Mouse (Mus musculus): ENCODE measurements around the gene 4921536K21Rik.
"Not testable (repeated sequence)": the region's sequence is repeated elsewhere in the genome, so short reads cannot be mapped to it uniquely, and the experiment has no call there.

Gene 4921536K21Rik

DNA sequence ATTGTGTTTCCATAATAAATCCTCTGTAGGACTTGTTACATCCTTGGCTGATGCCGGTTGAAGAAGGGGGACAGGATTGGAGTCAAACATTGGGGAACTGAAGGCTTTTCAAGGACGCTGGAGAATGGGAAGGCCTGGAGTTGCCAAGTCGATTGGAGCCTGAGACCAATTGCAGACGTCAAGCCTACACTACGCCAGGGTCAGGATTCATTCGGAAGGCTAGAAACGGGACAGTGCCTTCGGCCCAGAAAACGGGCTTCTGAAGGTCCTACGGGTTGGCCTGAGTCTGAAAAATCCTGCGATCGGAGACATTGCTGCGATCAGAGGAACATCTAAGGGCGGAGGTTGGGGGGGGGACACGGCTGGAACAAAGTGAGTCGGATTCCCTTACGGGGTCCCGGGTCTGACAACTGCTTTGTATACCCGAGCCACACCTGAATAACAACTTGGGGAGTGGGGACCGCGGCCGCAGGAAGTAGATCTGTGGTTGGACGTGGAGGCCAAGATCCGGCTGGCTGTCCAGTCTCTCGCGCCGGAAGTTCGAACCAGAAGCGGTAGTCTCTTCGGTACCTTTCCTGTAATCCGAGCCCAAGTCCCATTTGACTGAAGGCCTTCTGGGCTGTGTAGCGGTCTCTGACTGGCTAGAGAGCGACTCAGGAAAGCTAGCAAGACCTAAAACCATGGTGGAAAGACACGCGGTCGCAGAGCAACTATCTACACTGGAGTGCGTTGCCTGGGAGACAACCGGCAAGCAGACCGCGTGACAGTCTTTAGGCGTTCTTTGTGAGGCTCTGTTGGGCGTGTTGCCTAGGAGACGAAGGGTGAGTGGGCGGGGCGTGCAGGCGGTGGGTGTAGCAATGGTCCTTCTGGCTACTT is at the start of gene 4921536K21Rik, which contains the start of gene Dusp18:
Gene 4921536K21Rik (minus strand): TSS at position 693 of the 876 bp plus-strand sequence.
Gene Dusp18 (plus strand): TSS at position 835 of the 876 bp plus-strand sequence.
- peak; percentile 98 for DNase-seq (ENCODE audit: low spot score)

- no peak for DNase-seq (ENCODE audit: low spot score)
Measured at GRCm38 (mm10) chr11:3941371-3941770, 46.5 kb upstream of the 4921536K21Rik start.

DNA sequence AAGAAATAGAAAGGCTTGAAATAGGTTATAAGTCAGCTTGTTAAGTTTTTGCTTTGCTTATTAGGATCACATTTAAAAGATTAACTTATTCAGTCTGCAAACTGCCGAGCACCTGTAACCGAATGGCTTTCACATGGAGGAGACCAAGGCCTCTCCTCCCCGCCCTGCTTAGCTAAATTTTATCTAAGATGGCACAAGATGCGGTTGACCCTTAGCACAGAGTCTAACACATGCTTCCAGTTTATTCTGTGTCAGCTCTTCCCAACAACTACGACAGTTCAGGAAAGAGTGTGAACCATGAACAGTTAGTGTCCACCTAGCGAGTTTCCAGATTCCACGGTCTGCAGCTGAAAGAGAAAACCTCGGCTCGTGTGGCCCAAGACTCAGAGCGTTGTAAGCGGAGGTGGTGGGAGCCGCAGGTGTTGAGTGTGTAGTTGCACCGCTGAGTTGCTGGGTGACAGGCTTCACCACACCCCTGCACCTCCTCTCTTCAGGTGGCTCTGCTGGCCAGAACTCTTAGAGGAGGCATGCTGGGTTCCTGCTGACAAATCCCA is 42.5 kb upstream of the 4921536K21Rik start:
- DNase-seq (ENCODE audit: low spot score): no peak

DNA sequence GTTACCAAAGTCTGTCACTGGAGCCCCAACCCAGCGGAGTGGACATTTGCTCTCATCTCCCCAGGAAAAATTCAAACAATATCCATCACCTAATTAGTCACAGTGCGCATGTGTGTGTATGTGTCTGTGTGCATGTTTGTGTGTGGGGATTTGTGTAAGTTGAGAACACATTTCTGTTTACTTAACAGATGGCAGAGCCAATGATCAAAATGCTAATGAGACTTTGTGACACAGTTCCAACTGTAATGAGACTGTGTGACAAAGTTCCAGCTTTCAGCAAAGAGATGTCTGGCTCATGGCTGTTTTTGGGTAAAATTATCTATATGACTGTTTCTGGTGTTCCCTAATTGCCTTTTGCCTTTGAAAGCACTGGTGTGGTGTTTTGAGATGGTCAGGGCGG is 41.4 kb upstream of the 4921536K21Rik start:
- no peak for DNase-seq (ENCODE audit: low spot score)

DNA sequence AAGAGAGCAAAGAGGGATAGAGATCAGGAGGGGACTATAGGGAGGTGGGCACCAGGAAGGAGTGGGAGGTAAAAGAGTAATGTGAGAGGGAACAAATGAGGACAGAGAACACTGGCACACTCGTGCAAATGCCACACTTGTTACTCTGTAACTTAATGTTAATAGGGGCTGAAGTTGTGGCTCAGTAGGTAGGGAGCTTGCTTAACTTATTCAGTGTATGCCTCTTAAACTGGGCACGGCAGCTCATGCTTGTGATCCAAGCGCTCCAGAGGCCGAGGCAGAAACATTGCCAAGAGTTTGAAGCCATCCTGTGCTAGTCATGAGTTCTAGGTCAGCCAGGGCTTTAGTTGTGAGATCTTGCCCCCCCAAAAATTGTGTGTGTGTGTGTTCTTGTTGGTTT is 40.2 kb upstream of the 4921536K21Rik start:
- no peak for DNase-seq (ENCODE audit: low spot score)

DNA sequence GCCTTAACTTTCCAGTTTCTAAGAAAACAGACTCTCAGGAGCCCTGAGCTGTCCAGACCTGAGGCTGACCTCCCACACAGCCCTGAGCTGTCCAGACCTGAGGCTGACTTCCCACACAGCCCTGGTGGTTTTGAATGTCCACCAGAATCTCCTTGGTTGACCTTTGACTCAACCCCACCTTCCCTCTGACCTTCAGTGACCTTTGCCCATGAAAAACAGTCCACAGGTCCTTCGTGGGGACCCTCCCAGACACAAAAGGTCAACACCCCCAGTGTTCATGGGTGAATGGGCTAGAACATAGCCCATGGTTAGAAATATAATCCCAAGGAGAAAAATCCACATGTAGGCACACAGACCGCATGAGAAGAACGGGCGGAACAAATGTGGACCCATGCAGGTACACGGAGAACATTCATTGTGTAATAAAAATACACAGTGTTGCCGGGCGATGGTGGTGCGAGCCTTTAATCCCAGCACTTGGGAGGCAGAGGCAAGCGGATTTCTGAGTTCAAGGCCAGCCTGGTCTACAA is 38.9 kb upstream of the 4921536K21Rik start:
- DNase-seq (ENCODE audit: low spot score): no peak

- peak; percentile 93 for DNase-seq (ENCODE audit: low spot score)
Measured at GRCm38 (mm10) chr11:3931511-3932211, 36.8 kb upstream of the 4921536K21Rik start, which contains the start of gene Tcn2. Tcn2 (minus strand) TSS chr11:3932159.

GRCm38 (mm10) chr11:3930931-3931330 is 36.0 kb upstream of the 4921536K21Rik start:
- no peak for DNase-seq (ENCODE audit: low spot score)

DNA sequence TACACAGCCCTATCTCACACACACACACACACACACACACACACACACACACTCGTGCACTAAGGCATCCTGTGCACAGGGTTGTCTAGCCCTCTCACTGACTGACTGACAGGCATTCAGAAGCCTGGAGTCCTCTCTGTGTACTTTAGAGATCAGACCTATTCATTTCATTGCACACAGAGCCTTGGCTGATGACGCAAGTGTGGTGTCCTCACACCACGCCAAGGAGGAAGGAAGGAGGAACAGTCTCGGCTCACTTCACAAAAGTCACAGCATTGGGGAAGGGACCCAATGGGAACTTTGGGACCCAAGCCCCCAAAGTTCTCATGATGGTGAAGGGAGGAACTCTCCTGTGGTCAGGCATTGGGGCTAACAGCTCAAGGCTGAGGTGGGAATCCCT is 35.1 kb upstream of the 4921536K21Rik start:
- no peak for DNase-seq (ENCODE audit: low spot score)

DNA sequence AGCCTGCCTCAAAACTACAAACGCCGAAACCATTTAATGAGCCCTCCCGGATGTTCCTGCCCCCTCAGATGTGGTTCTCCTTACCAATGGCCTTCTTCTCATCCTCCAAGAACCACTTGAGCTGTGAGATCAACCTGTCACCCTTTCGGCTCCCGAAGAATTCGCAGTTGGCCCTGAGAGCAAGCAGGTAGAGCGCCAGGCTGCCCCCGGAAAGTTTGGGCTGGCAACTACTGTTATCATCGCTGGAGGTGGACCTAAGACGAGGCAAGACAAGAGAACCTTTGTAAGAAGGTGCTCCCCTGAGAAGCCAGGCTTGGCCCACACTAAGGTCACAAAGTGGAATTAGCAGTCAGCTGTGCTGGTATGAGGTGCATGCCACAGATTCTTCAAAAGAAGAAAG is 31.0 kb upstream of the 4921536K21Rik start:
- DNase-seq (ENCODE audit: low spot score): no peak

GRCm38 (mm10) chr11:3922731-3923130 is 27.8 kb upstream of the 4921536K21Rik start:
- no peak for DNase-seq (ENCODE audit: low spot score)

DNA sequence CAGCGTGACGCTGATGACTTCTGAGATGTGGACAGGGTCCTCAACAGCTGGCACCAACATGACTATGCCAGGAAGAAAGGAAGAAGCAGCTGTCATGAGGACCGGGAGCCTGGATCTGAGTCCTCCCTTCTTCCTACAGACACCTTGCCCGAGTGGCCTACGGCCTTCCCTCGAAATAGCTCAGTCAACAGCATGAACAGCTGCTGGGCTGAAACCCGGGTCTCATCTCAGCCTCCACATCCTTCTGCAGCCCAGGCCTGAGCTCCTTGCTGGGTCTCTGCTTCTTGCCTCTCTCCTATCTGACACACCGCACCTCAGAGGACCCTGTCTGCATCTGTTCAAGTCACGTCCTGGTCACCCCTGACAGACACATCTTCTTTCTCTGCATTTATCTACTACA is 27.2 kb upstream of the 4921536K21Rik start:
- DNase-seq (ENCODE audit: low spot score): no peak

DNA sequence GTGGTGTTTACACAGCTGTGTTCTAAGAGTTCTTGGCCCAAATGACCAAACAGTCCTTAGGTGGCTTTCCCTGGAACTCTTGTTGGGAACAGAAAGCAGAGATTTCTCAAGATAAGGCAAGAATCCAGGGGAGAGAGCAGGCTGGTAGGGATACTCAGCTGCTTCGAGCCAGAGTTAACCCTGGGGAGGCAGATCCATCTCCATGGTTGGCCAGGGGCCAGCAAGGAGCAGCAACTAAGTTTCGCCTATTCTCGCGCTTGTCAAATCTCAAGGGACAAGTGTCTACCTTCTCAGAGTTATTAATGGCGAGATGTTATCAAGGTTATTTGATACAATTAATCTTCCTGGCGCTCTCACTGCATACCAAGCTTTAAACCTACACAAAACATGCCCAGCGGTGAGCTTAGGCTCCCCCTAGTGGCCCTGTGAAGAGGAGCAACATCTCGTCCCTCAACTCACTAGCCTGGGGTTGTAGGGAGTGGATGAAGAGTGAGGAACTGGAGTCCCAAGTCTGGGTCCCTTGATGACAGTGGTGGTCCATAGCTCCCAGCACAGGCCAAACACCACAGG is 26.5 kb upstream of the 4921536K21Rik start:
- DNase-seq (ENCODE audit: low spot score): peak; percentile 74

DNA sequence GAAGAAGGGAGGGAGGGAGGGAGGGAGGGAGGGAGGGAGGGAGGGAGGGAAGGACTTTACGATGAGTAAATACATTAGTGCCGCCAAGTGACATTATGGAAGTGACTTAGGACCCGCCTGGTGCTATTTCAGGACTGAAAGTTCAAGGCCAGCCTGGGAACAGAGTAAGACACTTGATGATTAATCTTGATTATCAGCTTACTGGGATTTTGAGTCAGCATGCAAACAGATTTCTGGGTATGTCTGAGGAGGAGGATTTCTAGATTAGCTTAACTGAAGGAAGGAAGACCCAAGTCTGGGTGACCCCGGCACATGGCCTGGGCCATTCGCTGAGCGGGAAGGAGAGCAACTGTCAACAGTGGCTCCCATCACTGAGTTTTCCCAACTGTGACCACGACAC is 25.6 kb upstream of the 4921536K21Rik start:
- no peak for DNase-seq (ENCODE audit: low spot score)

GRCm38 (mm10) chr11:3918738-3919137 is 23.8 kb upstream of the 4921536K21Rik start:
- DNase-seq (ENCODE audit: low spot score): peak; percentile 32

- peak; percentile 90 for DNase-seq (ENCODE audit: low spot score)
Measured at GRCm38 (mm10) chr11:3914109-3914840, 19.4 kb upstream of the 4921536K21Rik start, which contains the start of gene Slc35e4. Slc35e4 (minus strand) TSS chr11:3914664.

DNA sequence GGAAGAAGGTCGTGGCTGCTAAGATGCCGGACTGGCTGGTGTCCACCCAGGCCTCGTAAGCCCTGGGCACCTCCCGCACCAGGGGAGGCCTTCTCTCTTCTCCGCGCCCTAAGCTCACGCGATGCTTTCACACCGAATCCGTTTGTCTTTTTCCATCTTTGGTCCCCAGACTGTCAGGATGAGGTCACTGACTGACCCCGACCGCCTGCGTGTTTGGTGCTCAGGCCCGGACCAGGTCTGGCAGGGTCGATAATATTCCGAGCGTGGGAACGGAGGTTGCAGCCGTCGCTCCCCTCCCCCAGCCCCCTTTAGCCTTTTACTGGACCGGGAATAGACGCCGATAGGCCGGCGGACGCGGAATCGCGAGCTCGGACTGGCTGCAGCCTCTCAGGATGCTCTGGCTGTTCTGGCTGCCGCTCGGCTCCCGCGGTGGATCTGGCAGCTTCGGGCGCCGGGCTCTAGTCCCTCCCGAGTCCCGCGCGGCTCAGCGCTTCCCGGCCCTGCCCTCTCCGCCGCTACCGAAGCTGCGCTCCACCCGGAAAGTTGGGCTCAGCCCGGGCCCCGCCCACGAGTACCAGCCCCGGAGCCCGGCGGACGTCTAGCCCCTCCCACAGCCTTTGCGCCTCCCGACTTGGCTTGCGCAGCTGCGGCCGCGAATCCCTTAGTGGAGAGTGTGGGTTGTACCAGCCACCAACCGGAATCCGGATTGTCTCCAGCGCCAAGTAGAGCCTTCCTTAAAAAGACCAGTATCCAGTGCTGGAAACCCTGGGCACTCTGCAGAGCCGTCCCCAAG is 18.6 kb upstream of the 4921536K21Rik start:
- DNase-seq (ENCODE audit: low spot score): peak; percentile 89

GRCm38 (mm10) chr11:3912875-3913271 is 18.0 kb upstream of the 4921536K21Rik start:
- DNase-seq (ENCODE audit: low spot score): peak; percentile 30

- DNase-seq (ENCODE audit: low spot score): no peak
Measured at GRCm38 (mm10) chr11:3912100-3912874, 17.4 kb upstream of the 4921536K21Rik start.

DNA sequence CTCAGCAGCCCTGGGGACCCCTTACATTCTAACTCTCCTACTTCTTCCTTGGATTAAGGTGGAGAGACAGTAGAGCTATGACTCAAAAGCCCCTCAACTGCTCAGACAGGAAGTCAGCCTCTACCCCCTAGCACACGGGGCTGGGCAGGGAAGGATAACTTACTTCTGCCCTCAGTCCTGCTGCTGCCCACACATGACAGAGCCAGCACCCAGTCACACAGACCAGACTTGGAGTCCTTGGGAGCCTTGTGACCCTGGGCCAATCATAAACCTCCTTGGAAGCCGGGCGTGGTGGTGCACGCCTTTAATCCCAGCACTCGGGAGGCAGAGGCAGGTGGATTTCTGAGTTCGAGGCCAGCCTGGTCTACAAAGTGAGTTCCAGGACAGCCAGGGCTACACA is 16.5 kb upstream of the 4921536K21Rik start:
- not testable (repeated sequence) for DNase-seq (ENCODE audit: low spot score)
